Mouse (Mus musculus) neutrophil, adult 83 days (primary cell): Measurements from ENCODE around the gene Klhl41. TPM values are rescaled to one million over a fixed set of nuclear protein-coding genes. Genes with fewer than 3 reads are reported as not detected.

Experiments used
- total RNA-seq, 2 experiments: library from RNA; stranded (reverse); gene quantifications; one replicate each; pipeline ENCODE4 v1.2.4; 2023

The Klhl41 gene
- under 1 TPM; 0.20 to 0.31 TPM for total RNA-seq

DNA sequence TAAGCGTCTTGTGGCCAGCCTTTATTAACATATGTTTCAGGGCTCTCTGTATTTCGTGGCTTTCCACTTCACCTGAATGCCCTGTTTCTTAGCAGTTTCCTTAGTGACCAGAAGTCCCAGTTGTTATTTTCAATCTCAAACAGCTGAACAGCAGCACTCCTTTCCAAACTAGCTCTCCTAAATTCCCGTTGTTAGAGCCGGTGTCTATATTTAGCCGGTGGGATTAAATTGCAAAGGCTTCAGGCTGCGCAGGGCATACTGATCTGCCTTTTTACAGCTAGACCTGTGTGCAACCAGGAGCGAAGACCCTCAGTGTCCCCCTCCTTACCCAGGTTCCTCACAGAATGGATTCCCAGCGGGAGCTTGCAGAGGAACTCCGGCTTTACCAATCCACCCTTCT, at the start of gene Klhl41:
Gene Klhl41, plus strand, starts transcription at position 268 of the 400 bp plus-strand sequence.

DNA sequence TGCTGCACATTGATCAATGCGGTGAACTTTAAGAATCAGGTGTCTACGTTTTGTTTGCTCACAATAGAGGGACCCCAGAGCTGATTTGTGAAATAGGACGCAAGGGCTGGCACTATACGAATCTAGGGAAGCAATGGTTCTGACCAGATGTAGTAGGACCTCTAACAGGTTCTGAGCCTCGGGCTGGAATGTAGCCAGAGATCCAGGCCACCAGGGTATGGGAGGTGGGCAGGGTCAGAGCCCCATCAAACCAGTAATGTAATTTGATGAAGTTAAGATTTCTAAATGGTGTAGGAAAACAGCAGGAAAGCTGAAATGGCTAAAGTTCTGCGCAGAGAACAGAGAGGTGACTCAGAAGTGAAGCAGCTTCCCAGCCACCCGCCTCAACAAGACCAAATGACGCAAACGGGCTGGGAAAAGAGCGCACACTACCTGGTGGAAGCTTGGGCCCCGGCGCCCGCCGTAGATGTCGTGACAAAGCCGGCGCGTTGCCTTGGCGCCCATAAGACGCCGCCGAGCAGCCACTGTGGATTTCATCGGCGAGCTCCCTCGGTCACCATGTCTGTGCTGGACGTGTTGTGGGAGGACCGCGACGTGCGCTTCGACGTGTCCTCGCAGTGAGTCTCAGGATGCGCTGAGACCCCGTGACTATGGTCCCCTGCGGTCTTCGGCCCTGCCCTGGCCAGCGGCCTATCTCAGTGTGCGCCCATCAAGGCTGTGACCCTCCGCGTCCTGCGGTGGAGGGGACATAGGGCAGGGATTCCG, 23.0 kb upstream of the Klhl41 start, which contains the start of gene Bbs5:
Gene Bbs5, plus strand, starts transcription at position 446 of the 765 bp plus-strand sequence.

DNA sequence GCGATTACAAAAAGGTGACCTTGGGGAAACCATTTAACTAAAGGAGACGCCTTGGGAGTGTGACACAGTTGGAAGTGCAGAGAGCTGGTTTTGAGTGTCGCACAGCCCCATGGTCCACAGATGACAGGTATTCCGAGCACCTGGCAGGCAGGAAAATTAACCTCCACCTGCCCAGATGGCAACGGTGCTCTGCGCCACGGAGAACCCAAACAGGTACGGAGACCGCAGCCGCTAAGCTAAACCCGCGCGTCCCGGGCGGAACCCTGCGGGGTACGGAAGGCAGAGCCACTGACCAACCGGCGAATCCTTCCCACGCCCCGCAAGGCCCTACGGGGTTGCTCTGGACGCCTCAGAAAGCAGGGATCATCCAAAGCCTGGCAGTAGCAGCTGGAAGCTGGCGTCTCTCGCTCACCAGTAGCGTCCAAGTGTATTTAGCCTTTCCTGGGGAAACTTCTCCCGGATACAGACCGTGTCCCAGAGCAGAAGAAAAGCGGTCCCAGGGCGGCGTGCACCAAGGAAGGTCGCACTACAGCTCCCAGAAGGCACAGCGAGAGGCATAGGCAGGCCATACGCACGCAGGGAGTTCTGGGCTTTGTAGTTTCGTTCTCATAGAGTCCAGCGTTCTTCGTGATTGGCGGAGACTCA, 43.2 kb downstream of the Klhl41 start, which contains the start of gene Fastkd1:
Gene Fastkd1, minus strand, starts transcription at position 536 of the 645 bp plus-strand sequence.

DNA sequence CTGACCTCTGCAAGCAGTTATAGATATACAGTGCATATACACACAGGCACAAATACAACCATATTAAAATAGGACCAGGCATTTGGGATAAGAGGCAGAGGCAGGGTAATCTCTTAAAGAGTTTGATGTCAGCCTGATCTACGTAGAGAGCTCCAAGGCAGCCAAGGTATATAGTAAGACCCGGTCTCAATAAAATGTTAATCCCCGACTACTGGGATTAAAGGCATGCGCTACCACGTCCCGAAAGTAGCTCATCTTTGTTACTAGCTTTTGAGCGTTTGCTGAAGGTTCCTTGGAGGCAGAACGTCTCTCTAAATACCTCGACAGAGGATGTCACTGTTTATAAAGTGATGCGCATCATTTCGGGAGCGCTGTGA, 52.3 kb downstream of the Klhl41 start, which contains the start of gene Ppig:
Gene Ppig, plus strand, starts transcription at position 273 of the 377 bp plus-strand sequence.

Other genes with a start within 250 kb of the Klhl41 start
- not detected for gene Lrp2, start 84.1 kb upstream of the Klhl41 start, total RNA-seq
- gene Bbs5, start 22.9 kb upstream of the Klhl41 start, total RNA-seq: under 1 TPM; 0.68 to 0.90 TPM
- 1 to 10 TPM; 4.8 to 5.3 TPM for gene Fastkd1, start 43.4 kb downstream of the Klhl41 start, total RNA-seq
- gene Ppig, start 52.4 kb downstream of the Klhl41 start, total RNA-seq: 10 to 100 TPM; 51.0 to 60.3 TPM
- 1 to 10 TPM in 1 of 2 experiments, under 1 TPM in 1; 0.51 to 1.4 TPM for gene Ccdc173, start 119.5 kb downstream of the Klhl41 start, total RNA-seq
- 10 to 100 TPM; 18.6 to 21.2 TPM for gene Phospho2, start 119.5 kb downstream of the Klhl41 start, total RNA-seq
- gene Klhl23, start 151.8 kb downstream of the Klhl41 start, total RNA-seq: 1 to 10 TPM; 6.0 to 8.3 TPM
- gene Ssb, start 191.4 kb downstream of the Klhl41 start, total RNA-seq: 10 to 100 TPM; 89.0 to 98.2 TPM
- gene Mettl5, start 215.5 kb downstream of the Klhl41 start, total RNA-seq: 10 to 100 TPM in 1 of 2 experiments, 1 to 10 TPM in 1; 9.4 to 10.0 TPM
- gene Ubr3, start 227.1 kb downstream of the Klhl41 start, total RNA-seq: 10 to 100 TPM; 40.7 to 41.2 TPM